8 mouse cellular contexts compared by ENCODE assay signal in the genomic region with DNA sequence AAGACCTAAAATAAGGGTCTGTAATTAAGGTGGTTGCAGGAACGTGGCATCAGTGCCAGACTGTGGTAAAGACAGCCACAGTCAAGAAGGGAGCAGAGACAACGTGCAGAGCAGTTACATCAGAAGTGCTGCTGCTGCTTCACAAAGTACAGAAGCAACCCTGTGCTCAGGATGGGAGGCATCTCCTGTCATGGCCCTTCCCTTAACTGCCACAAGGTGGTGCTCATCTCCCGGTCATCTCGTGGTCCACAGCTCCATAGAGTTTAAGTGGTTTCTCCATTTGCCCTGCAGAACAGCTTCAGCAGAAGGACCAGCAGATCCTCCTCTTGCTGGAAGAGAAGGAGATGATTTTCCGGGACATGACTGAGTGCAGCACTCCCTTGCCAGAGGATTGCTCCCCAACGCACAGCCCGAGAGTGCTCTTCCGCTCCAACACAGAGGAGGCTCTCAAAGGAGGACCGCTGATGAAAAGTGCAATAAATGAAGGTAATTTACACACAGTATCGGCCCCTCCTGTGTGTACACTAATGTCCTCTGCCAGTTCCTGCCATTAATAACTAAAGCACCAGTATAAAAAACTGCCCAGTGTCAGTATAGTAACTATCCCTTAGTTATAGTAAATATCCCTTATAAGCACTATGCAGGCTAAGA.
DNase-seq lines count a peak whose midpoint lies in the region; ATAC-seq and TF ChIP-seq lines count a peak whose summit lies in the region.

No protein-coding gene starts in this region.

- H3K27ac ChIP-seq in embryonic facial prominence, embryonic 15.5 days (replicated peaks), result no peak overlapping the region
- no peak overlapping the region for H3K27ac ChIP-seq in heart, embryonic 13.5 days (replicated peaks)
- H3K27ac ChIP-seq in kidney, embryonic 16.5 days (ENCODE audit: low read length), result no peak overlapping the region
- no peak overlapping the region for H3K27ac ChIP-seq in liver, embryonic 11.5 days (ENCODE audit: low read depth, low read length)
- no peak overlapping the region for H3K27ac ChIP-seq in stomach, embryonic 16.5 days (ENCODE audit: low read length)

- H3K4me1 ChIP-seq in embryonic facial prominence, embryonic 15.5 days, result no peaks in the 10 kb centered on the region
- H3K4me1 ChIP-seq in heart, embryonic 13.5 days, result peaks cover under 1% of the 10 kb centered on the region
- no peaks in the 10 kb centered on the region for H3K4me1 ChIP-seq in kidney, embryonic 16.5 days (ENCODE audit: insufficient read depth, low read length)
- no peaks in the 10 kb centered on the region for H3K4me1 ChIP-seq in liver, embryonic 11.5 days (replicated peaks; ENCODE audit: control insufficient read depth, insufficient read depth, low read length)
- H3K4me1 ChIP-seq in stomach, embryonic 16.5 days (ENCODE audit: control insufficient read depth, insufficient read depth, low read length), result no peaks in the 10 kb centered on the region

- no peaks in the 10 kb centered on the region for H3K27me3 ChIP-seq in C2C12 (ENCODE audit: control insufficient read depth, insufficient read depth, insufficient read length)
- no peaks in the 10 kb centered on the region for H3K27me3 ChIP-seq in embryonic facial prominence, embryonic 15.5 days
- H3K27me3 ChIP-seq in heart, embryonic 13.5 days (replicated peaks), result no peaks in the 10 kb centered on the region
- H3K27me3 ChIP-seq in kidney, embryonic 16.5 days (ENCODE audit: insufficient read depth, low read length), result no peaks in the 10 kb centered on the region
- no peaks in the 10 kb centered on the region for H3K27me3 ChIP-seq in liver, embryonic 11.5 days (replicated peaks; ENCODE audit: control insufficient read depth, insufficient read depth, low read length)
- no peaks in the 10 kb centered on the region for H3K27me3 ChIP-seq in stomach, embryonic 16.5 days (ENCODE audit: control insufficient read depth, insufficient read depth, low read length)

- H3K4me2 ChIP-seq in embryonic facial prominence, embryonic 15.5 days (replicated peaks), result no peak overlapping the region
- H3K4me2 ChIP-seq in heart, embryonic 13.5 days, result no peak overlapping the region
- H3K4me2 ChIP-seq in kidney, embryonic 16.5 days (replicated peaks; ENCODE audit: low read depth, low read length), result no peak overlapping the region
- no peak overlapping the region for H3K4me2 ChIP-seq in liver, embryonic 11.5 days
- H3K4me2 ChIP-seq in stomach, embryonic 16.5 days (ENCODE audit: low read depth, low read length), result no peak overlapping the region

- TF ChIP-seq CTCF in C2C12 (IDR thresholded peaks at IDR 0.05; ENCODE audit: control insufficient read depth, insufficient read depth, insufficient read length), result peak; percentile 29

- WGBS in embryonic facial prominence, embryonic 15.5 days, result 55% methylated on average over 10 of the region's 10 CpGs
- WGBS in heart, embryonic 13.5 days, result 54% methylated on average over 10 of the region's 10 CpGs
- WGBS in kidney, embryonic 16.5 days, result 43% methylated on average over 10 of the region's 10 CpGs
- WGBS in liver, embryonic 11.5 days, result 59% methylated on average over 10 of the region's 10 CpGs
- WGBS in stomach, embryonic 16.5 days, result 52% methylated on average over 10 of the region's 10 CpGs

- H3K79me2 ChIP-seq in C2C12 (ENCODE audit: control insufficient read depth, insufficient read depth), result no peaks in the 10 kb centered on the region

- no peak overlapping the region for H3ac ChIP-seq in C2C12 (ENCODE audit: control insufficient read depth, insufficient read length, low read depth)

- H3K79me3 ChIP-seq in C2C12 (ENCODE audit: low read depth), result no peaks in the 10 kb centered on the region

- DNase-seq in adrenal gland, postnatal 25 days, result peak; percentile 46
- peak; percentile 46 for DNase-seq in liver, embryonic 11.5 days (ENCODE audit: low spot score)
- DNase-seq in naive thymus-derived CD4-positive, alpha-beta T cell, adult 2 months (ENCODE audit: low read depth), result peak; percentile 78

- H3K4me3 ChIP-seq in C2C12 (ENCODE audit: insufficient read depth, poor library complexity, severe bottlenecking), result no peak overlapping the region
- no peak overlapping the region for H3K4me3 ChIP-seq in embryonic facial prominence, embryonic 15.5 days (replicated peaks)
- no peak overlapping the region for H3K4me3 ChIP-seq in heart, embryonic 13.5 days
- no peak overlapping the region for H3K4me3 ChIP-seq in kidney, embryonic 16.5 days (ENCODE audit: low read length)
- no peak overlapping the region for H3K4me3 ChIP-seq in liver, embryonic 11.5 days (ENCODE audit: low read depth, low read length)
- no peak overlapping the region for H3K4me3 ChIP-seq in stomach, embryonic 16.5 days (replicated peaks; ENCODE audit: low read length)

- no peak overlapping the region for H3K9ac ChIP-seq in embryonic facial prominence, embryonic 15.5 days
- no peak overlapping the region for H3K9ac ChIP-seq in heart, embryonic 13.5 days
- no peak overlapping the region for H3K9ac ChIP-seq in kidney, embryonic 16.5 days (replicated peaks; ENCODE audit: low read length)
- H3K9ac ChIP-seq in liver, embryonic 11.5 days (ENCODE audit: low read depth, low read length), result no peak overlapping the region
- no peak overlapping the region for H3K9ac ChIP-seq in stomach, embryonic 16.5 days (ENCODE audit: low read length)

- peaks cover 14% of the 10 kb centered on the region for H3K36me3 ChIP-seq in C2C12 (ENCODE audit: control insufficient read depth, insufficient read depth)
- H3K36me3 ChIP-seq in embryonic facial prominence, embryonic 15.5 days, result peaks cover 77% of the 10 kb centered on the region
- peaks cover 96% of the 10 kb centered on the region for H3K36me3 ChIP-seq in heart, embryonic 13.5 days
- H3K36me3 ChIP-seq in kidney, embryonic 16.5 days (ENCODE audit: insufficient read depth, low read length), result peaks cover 49% of the 10 kb centered on the region
- H3K36me3 ChIP-seq in liver, embryonic 11.5 days (ENCODE audit: control insufficient read depth, insufficient read depth, low read length), result peaks cover 8% of the 10 kb centered on the region; the same call in 1 of the 2 replicates
- H3K36me3 ChIP-seq in stomach, embryonic 16.5 days (ENCODE audit: control insufficient read depth, insufficient read depth, low read length), result peaks cover 8% of the 10 kb centered on the region

- no peaks in the 10 kb centered on the region for H3K9me3 ChIP-seq in embryonic facial prominence, embryonic 15.5 days (replicated peaks)
- H3K9me3 ChIP-seq in heart, embryonic 13.5 days, result no peaks in the 10 kb centered on the region
- no peaks in the 10 kb centered on the region for H3K9me3 ChIP-seq in kidney, embryonic 16.5 days (ENCODE audit: low read length)
- no peaks in the 10 kb centered on the region for H3K9me3 ChIP-seq in liver, embryonic 11.5 days (ENCODE audit: control insufficient read depth, low read length)
- H3K9me3 ChIP-seq in stomach, embryonic 16.5 days (replicated peaks; ENCODE audit: control insufficient read depth, low read length), result no peaks in the 10 kb centered on the region

- peak; percentile 82 for ATAC-seq in embryonic facial prominence, embryonic 15.5 days (ENCODE audit: insufficient number of reproducible peaks, low FRiP score, low TSS enrichment, low read depth)
- peak; percentile 70 for ATAC-seq in heart, embryonic 13.5 days (ENCODE audit: extremely low read depth, insufficient number of reproducible peaks, low FRiP score, low TSS enrichment)
- peak; percentile 90 for ATAC-seq in kidney, embryonic 16.5 days (ENCODE audit: low FRiP score, low TSS enrichment)
- peak; percentile 78 for ATAC-seq in liver, embryonic 11.5 days (replicated peaks; ENCODE audit: low FRiP score)
- ATAC-seq in stomach, embryonic 16.5 days (ENCODE audit: insufficient read depth, low FRiP score), result peak; percentile 71; the same call in 1 of the 2 replicates

TF ChIP-seq in C2C12, 6 proteins besides CTCF, POLR2A, EP300 and RAD21:
- TF ChIP-seq MYOD1 (IDR thresholded peaks at IDR 0.05; ENCODE audit: control insufficient read depth, insufficient read length, low read depth) (no peak), USF1 (IDR thresholded peaks at IDR 0.05; ENCODE audit: low read depth) (no peak), MYOG (IDR thresholded peaks at IDR 0.05; ENCODE audit: control insufficient read depth, extremely low read depth, insufficient read length) (no peak), FOSL1 (IDR thresholded peaks at IDR 0.05; ENCODE audit: insufficient read depth, low read length, poor library complexity, severe bottlenecking) (no peak), MAX (IDR thresholded peaks at IDR 0.05) (no peak), CEBPB (IDR thresholded peaks at IDR 0.05; ENCODE audit: low read depth) (no peak)
